ENCODE assay signal across 8 mouse cellular contexts in genomic region chr3:89861070-89861469, GRCm38 (mm10). TPM values are rescaled to one million over a fixed set of nuclear protein-coding genes. Genes with fewer than 3 reads are reported as not detected.
A peak's percentile ranks its signal among the peaks of the same experiment; 100 is the strongest.
DNase-seq lines count a peak whose midpoint lies in the region; ATAC-seq and TF ChIP-seq lines count a peak whose summit lies in the region.

No protein-coding gene starts in this region.

- 0 out of 2 replicates have a peak overlapping the region, but pooled peaks have one; percentile 9 for H3K4me2 ChIP-seq in neural tube, embryonic 12.5 days (replicated peaks)
- H3K4me2 ChIP-seq in embryonic facial prominence, embryonic 15.5 days (replicated peaks) = no peak overlapping the region
- no peak overlapping the region for H3K4me2 ChIP-seq in heart, postnatal 0 days (ENCODE audit: low read depth, low read length)

- TF ChIP-seq EP300 in heart, postnatal 0 days (IDR thresholded peaks at IDR 0.05; ENCODE audit: low read depth) = no peak

- ATAC-seq in neural tube, embryonic 12.5 days (ENCODE audit: low FRiP score, low read depth) = 0 out of 2 replicates have a peak, but pooled peaks have one; percentile 29
- peak; percentile 65; the same call in 1 of the 2 replicates for ATAC-seq in embryonic facial prominence, embryonic 15.5 days (ENCODE audit: insufficient number of reproducible peaks, low FRiP score, low TSS enrichment, low read depth)
- ATAC-seq in heart, postnatal 0 days (ENCODE audit: insufficient read depth, low read depth) = peak; percentile 70

- peaks cover 14% of the 10 kb centered on the region; the same call in 1 of the 2 replicates for H3K4me1 ChIP-seq in neural tube, embryonic 12.5 days
- H3K4me1 ChIP-seq in embryonic facial prominence, embryonic 15.5 days = peaks cover 8% of the 10 kb centered on the region
- H3K4me1 ChIP-seq in heart, postnatal 0 days (ENCODE audit: control insufficient read depth, insufficient read depth) = peaks cover 5% of the 10 kb centered on the region; the same call in 1 of the 2 replicates

- H3K79me2 ChIP-seq in macrophage (ENCODE audit: inconsistent target) = no peaks in the 10 kb centered on the region

- no peak for TF ChIP-seq CTCF in heart, postnatal 0 days (IDR thresholded peaks at IDR 0.05; ENCODE audit: low read depth)

- H3K27me3 ChIP-seq in neural tube, embryonic 12.5 days (replicated peaks) = no peaks in the 10 kb centered on the region
- no peaks in the 10 kb centered on the region; the same call in 1 of the 2 replicates for H3K27me3 ChIP-seq in embryonic facial prominence, embryonic 15.5 days
- H3K27me3 ChIP-seq in heart, postnatal 0 days (ENCODE audit: control insufficient read depth, insufficient read depth, low read length) = no peaks in the 10 kb centered on the region

- WGBS in neural tube, embryonic 12.5 days = 22% methylated on average over 4 of the region's 4 CpGs
- 18% methylated on average over 4 of the region's 4 CpGs for WGBS in embryonic facial prominence, embryonic 15.5 days
- 26% methylated on average over 4 of the region's 4 CpGs for WGBS in heart, postnatal 0 days
- 2% methylated on average over 4 of the region's 4 CpGs for WGBS in macrophage (ENCODE audit: missing documents)

- no peaks in the 10 kb centered on the region for H3K9me3 ChIP-seq in neural tube, embryonic 12.5 days
- no peaks in the 10 kb centered on the region for H3K9me3 ChIP-seq in embryonic facial prominence, embryonic 15.5 days (replicated peaks)
- no peaks in the 10 kb centered on the region for H3K9me3 ChIP-seq in heart, postnatal 0 days (replicated peaks; ENCODE audit: control insufficient read depth, low read length)

- H3K27ac ChIP-seq in neural tube, embryonic 12.5 days = no peak overlapping the region
- H3K27ac ChIP-seq in embryonic facial prominence, embryonic 15.5 days (replicated peaks) = peak overlapping the region; percentile 28; the same call in 1 of the 2 replicates
- peak overlapping the region; percentile 58 for H3K27ac ChIP-seq in heart, postnatal 0 days (ENCODE audit: low read depth)
- H3K27ac ChIP-seq in macrophage = peak overlapping the region; percentile 80

- H3K36me3 ChIP-seq in neural tube, embryonic 12.5 days = no peaks in the 10 kb centered on the region
- H3K36me3 ChIP-seq in embryonic facial prominence, embryonic 15.5 days = no peaks in the 10 kb centered on the region
- H3K36me3 ChIP-seq in heart, postnatal 0 days (replicated peaks; ENCODE audit: control insufficient read depth, insufficient read depth, low read length) = no peaks in the 10 kb centered on the region
- H3K36me3 ChIP-seq in macrophage (ENCODE audit: inconsistent target) = no peaks in the 10 kb centered on the region

- no peak for DNase-seq in neural tube, embryonic 10.5 days (ENCODE audit: extremely low spot score, low spot score)
- DNase-seq in heart, postnatal 0 days (ENCODE audit: low spot score) = peak; percentile 55
- DNase-seq in layer of hippocampus, adult 18-20 months (ENCODE audit: low spot score in 2 of 2) = peak; percentile 39 to 60
- DNase-seq in skeletal muscle tissue, adult 2 months (ENCODE audit: low read depth, low spot score) = peak; percentile 83
- DNase-seq in T-cell, adult 2 months (ENCODE audit: low spot score) = no peak

- H3K4me3 ChIP-seq in neural tube, embryonic 12.5 days = no peak overlapping the region
- no peak overlapping the region for H3K4me3 ChIP-seq in embryonic facial prominence, embryonic 15.5 days (replicated peaks)
- H3K4me3 ChIP-seq in heart, postnatal 0 days (ENCODE audit: low read depth, low read length) = no peak overlapping the region
- no peak overlapping the region for H3K4me3 ChIP-seq in macrophage (ENCODE audit: inconsistent target)

- H3K9ac ChIP-seq in neural tube, embryonic 12.5 days = no peak overlapping the region
- H3K9ac ChIP-seq in embryonic facial prominence, embryonic 15.5 days = no peak overlapping the region
- no peak overlapping the region for H3K9ac ChIP-seq in heart, postnatal 0 days (replicated peaks; ENCODE audit: low read depth, low read length)

RNA-seq across cellular contexts. Expression of gene She, which starts 29.9 kb away (rescaled TPM):
- 3.3 and 4.2 TPM in 2 replicates for polyA plus RNA-seq in neural tube, embryonic 12.5 days (2016; fragmentation: Nextera tagmentation; extraction: Ambion mirVana)
- 3.5 and 4.0 TPM in 2 replicates for polyA plus RNA-seq in embryonic facial prominence, embryonic 15.5 days (2015; fragmentation: Nextera tagmentation; extraction: Ambion mirVana)
- 11.9 and 14.1 TPM in 2 replicates for total RNA-seq in heart, postnatal 0 days (2014; rRNA removed; ENCODE audit: low replicate concordance)
- polyA plus RNA-seq in heart, postnatal 0 days (2015; fragmentation: Nextera tagmentation; extraction: Ambion mirVana) = 4.0 and 4.6 TPM in 2 replicates
- total RNA-seq in layer of hippocampus, adult 18-20 months (2021) = 1 to 10 TPM; 2.6 to 2.9 TPM
- not detected for total RNA-seq in macrophage (2018; cell fraction: chromatin; rRNA removed)
- total RNA-seq in macrophage (2018; cell fraction: cytosol; rRNA removed) = under 1 TPM in 8 of 26 experiments, not detected in 18; 0.03 to 0.05 (median 0.05) TPM
- total RNA-seq in macrophage (2018; cell fraction: nucleus; rRNA removed) = not detected
- polyA plus RNA-seq in macrophage (2018) = not detected in 3 replicates

RNA-seq across cellular contexts. Expression of gene Il6ra, which starts 51.9 kb away (rescaled TPM):
- polyA plus RNA-seq in neural tube, embryonic 12.5 days (2016; fragmentation: Nextera tagmentation; extraction: Ambion mirVana) = 0.68 and 0.80 TPM in 2 replicates
- polyA plus RNA-seq in embryonic facial prominence, embryonic 15.5 days (2015; fragmentation: Nextera tagmentation; extraction: Ambion mirVana) = 3.4 and 3.6 TPM in 2 replicates
- total RNA-seq in heart, postnatal 0 days (2014; rRNA removed; ENCODE audit: low replicate concordance) = 2.0 and 3.1 TPM in 2 replicates
- polyA plus RNA-seq in heart, postnatal 0 days (2015; fragmentation: Nextera tagmentation; extraction: Ambion mirVana) = 0.92 and 1.1 TPM in 2 replicates
- 1 to 10 TPM; 6.5 to 7.2 TPM for total RNA-seq in layer of hippocampus, adult 18-20 months (2021)
- 10 to 100 TPM in 21 of 26 experiments, 1 to 10 TPM in 5; 1.8 to 69.3 (median 37.4) TPM for total RNA-seq in macrophage (2018; cell fraction: chromatin; rRNA removed)
- total RNA-seq in macrophage (2018; cell fraction: cytosol; rRNA removed) = 10 to 100 TPM in 25 of 26 experiments, 1 to 10 TPM in 1; 9.7 to 75.5 (median 34.8) TPM
- 100 to 1,000 TPM in 2 of 26 experiments, 10 to 100 TPM in 24; 11.0 to 113 (median 57.1) TPM for total RNA-seq in macrophage (2018; cell fraction: nucleus; rRNA removed)
- 19.4 to 52.9 TPM (median 29.9 TPM) in 3 replicates for polyA plus RNA-seq in macrophage (2018)

Comparison
In these comparisons a context has a peak if more than half of its experiments do, and no peak if none do; other contexts are left out.
1. DNase-seq: peak in heart, postnatal 0 days (single experiment), layer of hippocampus, adult 18-20 months (2 of 2) and skeletal muscle tissue, adult 2 months (single experiment); none in neural tube, embryonic 10.5 days (single experiment) and T-cell, adult 2 months (single experiment).
2. Peak in every context shown above with its lines, with median percentiles within 50 percentile points of each other: ATAC-seq.